Mouse (Mus musculus) midbrain, embryonic 12.5 days (tissue): Measurements from ENCODE around the gene Siah1b. TPM values are rescaled to one million over a fixed set of nuclear protein-coding genes. Genes with fewer than 3 reads are reported as not detected.

Experiments used
- ATAC-seq: fragments of 200-750 bp; cut with Nextera tagmentation; 2 replicates; pipeline ENCODE4 v1.8.0; 2017; ENCODE audit warnings: low read depth, moderate TSS enrichment, moderate library complexity; ENCODE audit not compliant: low FRiP score
- H3K27ac ChIP-seq: fragments of 300-500 bp; sonication (generic); replicated peaks from 2 replicates; pipeline ENCODE4 v1.5.1; 2016; ENCODE audit warnings: mild to moderate bottlenecking
- H3K27me3 ChIP-seq: fragments of 300-500 bp; sonication (generic); 2 replicates; pipeline ENCODE4 v1.6.1; 2016; ENCODE audit warnings: mild to moderate bottlenecking
- H3K36me3 ChIP-seq: fragments of 300-500 bp; sonication (generic); 2 replicates; pipeline ENCODE4 v1.6.1; 2016
- H3K4me1 ChIP-seq: fragments of 300-500 bp; sonication (generic); 2 replicates; pipeline ENCODE4 v1.6.1; 2016
- H3K4me2 ChIP-seq: fragments of 300-500 bp; sonication (generic); replicated peaks from 2 replicates; pipeline ENCODE4 v1.6.1; 2016; ENCODE audit warnings: mild to moderate bottlenecking, moderate library complexity
- H3K4me3 ChIP-seq: fragments of 300-500 bp; sonication (generic); 2 replicates; pipeline ENCODE4 v1.5.1; 2016; ENCODE audit warnings: mild to moderate bottlenecking
- H3K9ac ChIP-seq: fragments of 300-500 bp; sonication (generic); replicated peaks from 2 replicates; pipeline ENCODE4 v1.6.1; 2016; ENCODE audit warnings: mild to moderate bottlenecking, moderate library complexity
- H3K9me3 ChIP-seq: fragments of 300-500 bp; sonication (generic); 2 replicates; pipeline ENCODE4 v1.6.1; 2016; ENCODE audit warnings: mild to moderate bottlenecking
- WGBS: fragments of 180-500 bp; shearing (Covaris S2); methylation state at CpG from one replicate; pipeline ENCODE4 v1.1.7; 2016; 5-methylcytosine and 5-hydroxymethylcytosine counted together
- polyA plus RNA-seq: library from polyadenylated mRNA; unstranded; fragments of >200 nt; fragmentation: Nextera tagmentation; extraction: Ambion mirVana; gene quantifications from 2 replicates; pipeline ENCODE4 v1.2.1, GENCODE M21; 2016

Siah1b gene
- polyA plus RNA-seq, 1 experiment from 2014 or later: 40.1 TPM

DNA sequence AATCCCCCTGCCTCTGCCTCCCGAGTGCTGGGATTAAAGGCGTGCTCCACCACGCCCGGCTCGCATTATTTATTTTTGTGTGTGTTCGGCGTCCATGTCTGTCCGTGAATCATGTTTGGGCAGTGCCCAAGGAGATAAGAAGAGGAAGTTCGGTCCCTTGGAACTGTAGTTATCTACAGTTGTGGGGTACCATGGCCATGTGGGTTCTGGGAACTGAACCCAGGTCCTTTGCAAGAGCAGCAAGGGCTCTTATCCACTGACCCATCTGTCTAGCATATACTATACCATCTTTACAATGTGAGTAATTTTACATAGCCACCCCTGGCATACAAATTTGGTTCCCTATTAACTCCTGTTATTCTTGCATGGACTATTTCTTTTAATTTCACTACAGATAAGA lies 5.7 kb upstream of the Siah1b start:
- Histone ChIP-seq H3K4me1 (no peaks in the 10 kb centered on the region), H3K36me3 (no peaks in the 10 kb centered on the region), H3K4me3 (no peak overlapping the region), H3K4me2 (no peak overlapping the region), H3K9ac (no peak overlapping the region), H3K27me3 (no peaks in the 10 kb centered on the region; the same call in 1 of the 2 replicates), H3K27ac (no peak overlapping the region), H3K9me3 (no peaks in the 10 kb centered on the region)
- whole genome bisulfite sequencing: 95% methylated on average over 9 of the region's 9 CpGs
- no peak for ATAC-seq

DNA sequence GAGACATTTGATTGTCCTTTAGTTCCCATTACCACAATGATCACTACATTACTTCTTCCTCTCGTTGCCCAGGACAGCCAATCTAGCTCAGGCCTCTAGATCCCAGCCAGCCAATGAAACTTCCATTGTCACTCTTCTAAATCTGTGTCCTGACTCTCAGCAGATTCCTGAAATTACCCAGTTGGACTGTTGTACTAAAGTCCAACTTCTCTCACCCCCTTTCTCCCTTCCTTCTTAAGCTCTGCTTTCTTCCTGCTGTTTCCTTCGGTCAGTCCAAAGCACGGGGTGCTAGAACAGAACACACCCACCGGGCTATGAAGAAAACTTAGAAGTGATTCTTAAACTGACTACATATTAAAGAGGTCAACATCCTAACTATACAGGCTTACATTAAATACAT lies 7.3 kb downstream of the Siah1b start:
- no peak for ATAC-seq
- Histone ChIP-seq H3K4me1 (no peaks in the 10 kb centered on the region), H3K9me3 (no peaks in the 10 kb centered on the region), H3K4me2 (no peak overlapping the region), H3K27me3 (peaks cover 5% of the 10 kb centered on the region; the same call in 1 of the 2 replicates), H3K9ac (no peak overlapping the region), H3K36me3 (peaks cover 9% of the 10 kb centered on the region; the same call in 1 of the 2 replicates), H3K4me3 (no peak overlapping the region), H3K27ac (no peak overlapping the region)
- WGBS: 83% methylated on average over 4 of the region's 4 CpGs

DNA sequence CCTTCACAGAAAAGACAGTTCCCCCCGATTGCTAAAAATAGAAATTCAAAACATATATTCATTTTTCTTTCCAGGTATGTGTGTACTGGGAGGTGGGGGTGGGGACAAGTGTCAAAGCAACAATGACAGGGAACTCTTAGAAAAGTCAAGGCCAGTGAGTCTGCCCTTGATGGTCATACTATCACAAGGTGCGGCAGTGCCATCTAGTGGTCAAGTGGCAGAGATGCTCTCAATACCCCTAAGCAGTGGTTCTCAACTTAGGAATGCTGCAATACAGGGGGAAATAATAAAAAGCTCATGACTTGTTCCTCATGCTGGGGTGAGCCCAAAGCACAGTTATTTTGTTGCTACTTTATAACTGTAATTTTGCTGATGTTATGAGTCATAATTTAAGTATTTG lies 10.1 kb downstream of the Siah1b start:
- peak; percentile 80; the same call in 1 of the 2 replicates for ATAC-seq
- Histone ChIP-seq H3K4me1 (no peaks in the 10 kb centered on the region), H3K9me3 (no peaks in the 10 kb centered on the region), H3K4me3 (no peak overlapping the region), H3K27me3 (peaks cover 16% of the 10 kb centered on the region), H3K4me2 (no peak overlapping the region), H3K27ac (no peak overlapping the region), H3K36me3 (0 out of 2 replicates have a peak, but pooled peaks cover 2% of the 10 kb centered on the region), H3K9ac (no peak overlapping the region)
- WGBS: 23% methylated on average over 2 of the region's 2 CpGs

DNA sequence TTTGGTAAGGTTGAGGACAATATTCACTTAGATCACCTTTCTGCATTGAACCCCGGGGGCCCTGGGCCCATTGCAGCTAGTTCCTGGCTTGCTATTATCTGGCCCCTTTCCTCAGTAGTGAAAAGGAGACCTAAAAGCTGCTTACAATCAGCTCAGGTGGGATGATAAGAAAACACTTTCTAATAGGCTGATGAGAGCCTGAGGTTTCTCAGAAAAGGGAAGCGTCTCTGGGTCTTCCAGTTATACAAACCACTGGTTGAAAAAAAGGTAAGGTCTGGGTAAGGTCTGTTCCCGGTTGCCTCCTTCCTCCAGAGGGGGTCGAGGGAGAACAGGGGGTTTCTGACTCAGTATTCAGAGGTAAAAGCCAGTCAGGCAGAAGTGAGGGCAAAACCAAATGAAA lies 17.2 kb downstream of the Siah1b start:
- no peak for ATAC-seq
- Histone ChIP-seq H3K9me3 (no peaks in the 10 kb centered on the region), H3K27ac (no peak overlapping the region), H3K4me1 (no peaks in the 10 kb centered on the region), H3K4me3 (no peak overlapping the region), H3K4me2 (no peak overlapping the region), H3K36me3 (no peaks in the 10 kb centered on the region), H3K9ac (no peak overlapping the region), H3K27me3 (peaks cover 37% of the 10 kb centered on the region)
- 75% methylated on average over 4 of the region's 4 CpGs for WGBS

DNA sequence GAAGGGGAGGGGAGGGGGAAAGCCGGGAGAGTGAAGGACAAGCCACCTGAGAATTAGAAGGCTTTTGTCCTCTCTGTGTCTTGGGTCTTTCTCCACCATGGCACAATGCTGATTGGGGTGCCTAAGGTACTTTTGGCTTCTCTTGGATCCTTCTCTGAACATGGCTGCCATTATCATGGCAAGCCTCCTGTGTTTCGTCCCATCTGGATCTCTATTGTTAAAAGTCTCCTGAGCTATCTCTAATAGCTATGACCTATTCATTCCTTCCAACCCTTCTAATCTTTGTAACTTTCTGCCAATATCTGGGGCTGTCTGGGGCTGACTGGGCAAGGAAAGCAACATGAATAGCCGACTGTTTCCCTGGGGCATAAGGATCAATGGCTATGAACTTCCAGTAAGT lies 17.8 kb downstream of the Siah1b start:
- Histone ChIP-seq H3K9ac (no peak overlapping the region), H3K4me1 (no peaks in the 10 kb centered on the region), H3K27me3 (peaks cover 36% of the 10 kb centered on the region), H3K4me2 (no peak overlapping the region), H3K9me3 (no peaks in the 10 kb centered on the region), H3K4me3 (no peak overlapping the region), H3K36me3 (no peaks in the 10 kb centered on the region), H3K27ac (no peak overlapping the region)
- WGBS: 94% methylated on average over 3 of the region's 3 CpGs
- ATAC-seq: no peak

DNA sequence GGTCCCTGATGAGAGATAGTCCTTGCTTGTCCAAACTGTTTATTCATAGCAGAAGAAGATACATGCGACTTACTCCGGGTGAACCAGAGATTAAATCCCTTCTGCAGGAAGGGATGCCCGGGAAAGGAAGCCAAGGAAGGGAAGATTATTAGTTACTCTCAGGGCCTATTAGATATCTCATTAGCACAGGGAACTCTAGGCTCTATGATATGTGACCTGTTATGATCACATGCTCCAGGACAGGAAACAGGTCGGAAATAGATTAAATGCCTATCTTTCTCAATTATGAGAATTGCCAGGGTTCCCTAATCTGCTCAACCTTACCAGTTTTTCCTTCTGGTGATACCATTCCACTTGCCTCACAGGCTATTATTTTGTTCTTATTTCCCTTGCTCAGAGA lies 20.6 kb downstream of the Siah1b start:
- no peak overlapping the region for H3K4me2 ChIP-seq
- WGBS: 94% methylated on average over 4 of the region's 4 CpGs
- no peaks in the 10 kb centered on the region for H3K9me3 ChIP-seq
- no peak overlapping the region for H3K27ac ChIP-seq
- H3K4me1 ChIP-seq: no peaks in the 10 kb centered on the region
- H3K9ac ChIP-seq: no peak overlapping the region
- H3K27me3 ChIP-seq: peaks cover 21% of the 10 kb centered on the region; the same call in 1 of the 2 replicates
- H3K4me3 ChIP-seq: no peak overlapping the region
- no peak for ATAC-seq
- H3K36me3 ChIP-seq: no peaks in the 10 kb centered on the region

DNA sequence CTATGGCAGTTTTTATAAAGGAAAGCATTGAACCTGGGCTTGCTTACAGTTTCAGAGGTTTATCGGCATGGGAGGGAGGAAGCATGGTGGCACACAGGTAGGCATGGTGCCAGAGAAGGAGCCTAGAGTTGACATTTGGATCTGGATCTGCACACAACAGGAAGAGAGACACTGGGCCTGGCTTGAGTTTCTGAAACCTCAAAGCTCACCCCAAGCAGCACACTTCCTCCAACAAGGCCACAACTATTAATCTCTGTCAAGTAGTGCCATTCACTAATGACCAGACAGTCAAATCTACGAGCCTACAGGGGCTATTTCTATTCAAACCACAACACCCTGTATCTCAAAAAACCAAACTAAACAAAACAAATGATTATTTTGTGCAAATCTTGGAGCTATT lies 29.6 kb downstream of the Siah1b start:
- no peak overlapping the region for H3K4me2 ChIP-seq
- ATAC-seq: no peak
- no peak overlapping the region for H3K4me3 ChIP-seq
- no peaks in the 10 kb centered on the region for H3K36me3 ChIP-seq
- no peak overlapping the region for H3K27ac ChIP-seq
- no peaks in the 10 kb centered on the region for H3K4me1 ChIP-seq
- WGBS: 84% methylated on average over 2 of the region's 2 CpGs
- no peaks in the 10 kb centered on the region; the same call in 1 of the 2 replicates for H3K27me3 ChIP-seq
- H3K9ac ChIP-seq: no peak overlapping the region
- H3K9me3 ChIP-seq: no peaks in the 10 kb centered on the region

DNA sequence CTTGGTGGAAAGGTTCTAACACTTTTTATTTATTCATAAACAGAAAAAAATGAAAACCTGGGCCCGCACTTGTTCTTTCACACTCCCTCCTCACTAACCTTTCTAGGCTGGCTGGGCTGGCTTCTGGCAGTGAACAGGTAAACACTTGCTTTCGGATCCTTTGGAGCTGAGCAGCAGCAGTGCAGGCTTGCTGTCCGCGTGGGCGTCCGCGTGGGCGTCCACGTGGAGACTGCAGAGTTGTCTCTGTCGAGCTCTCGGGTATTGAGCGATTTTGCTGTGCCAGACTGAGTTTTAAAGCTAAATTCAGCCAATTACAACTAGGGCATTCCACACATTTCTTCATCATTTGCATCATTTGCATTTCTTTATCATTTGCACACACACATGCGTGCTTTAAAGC lies 34.2 kb downstream of the Siah1b start:
- H3K4me1 ChIP-seq: no peaks in the 10 kb centered on the region

DNA sequence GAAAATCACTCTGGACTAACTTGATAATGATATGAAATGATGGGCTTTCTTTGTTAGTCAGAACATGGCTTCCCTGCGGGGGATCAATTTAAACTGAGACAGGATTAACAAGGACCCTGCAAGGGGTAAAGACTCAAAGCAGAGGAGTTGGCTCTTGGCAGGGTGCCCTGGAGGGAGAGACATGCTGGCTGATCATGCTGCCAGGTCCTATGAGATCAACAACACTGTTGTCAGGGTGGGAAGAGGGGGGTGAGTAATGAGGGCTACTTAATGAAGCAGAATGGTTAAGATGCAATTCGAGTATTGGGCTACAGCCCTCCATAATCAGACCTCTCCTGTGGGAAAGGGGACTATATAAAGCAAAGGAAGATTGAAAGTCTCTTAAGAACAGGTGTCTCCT lies 37.4 kb downstream of the Siah1b start:
- Histone ChIP-seq H3K27ac (no peak overlapping the region), H3K4me2 (no peak overlapping the region), H3K36me3 (no peaks in the 10 kb centered on the region), H3K27me3 (peaks cover 5% of the 10 kb centered on the region; the same call in 1 of the 2 replicates), H3K4me3 (no peak overlapping the region), H3K9ac (no peak overlapping the region), H3K9me3 (no peaks in the 10 kb centered on the region), H3K4me1 (no peaks in the 10 kb centered on the region)
- 50% methylated on average over 2 of the region's 2 CpGs for WGBS
- peak; percentile 66 for ATAC-seq

More for the DNA sequence above, 34.2 kb downstream of the Siah1b start:
- Histone ChIP-seq H3K4me3 (no peak overlapping the region), H3K27ac (no peak overlapping the region), H3K9me3 (no peaks in the 10 kb centered on the region), H3K4me2 (no peak overlapping the region), H3K9ac (no peak overlapping the region), H3K27me3 (peaks cover 5% of the 10 kb centered on the region; the same call in 1 of the 2 replicates), H3K36me3 (no peaks in the 10 kb centered on the region)
- 75% methylated on average over 13 of the region's 13 CpGs for WGBS
- ATAC-seq: no peak

DNA sequence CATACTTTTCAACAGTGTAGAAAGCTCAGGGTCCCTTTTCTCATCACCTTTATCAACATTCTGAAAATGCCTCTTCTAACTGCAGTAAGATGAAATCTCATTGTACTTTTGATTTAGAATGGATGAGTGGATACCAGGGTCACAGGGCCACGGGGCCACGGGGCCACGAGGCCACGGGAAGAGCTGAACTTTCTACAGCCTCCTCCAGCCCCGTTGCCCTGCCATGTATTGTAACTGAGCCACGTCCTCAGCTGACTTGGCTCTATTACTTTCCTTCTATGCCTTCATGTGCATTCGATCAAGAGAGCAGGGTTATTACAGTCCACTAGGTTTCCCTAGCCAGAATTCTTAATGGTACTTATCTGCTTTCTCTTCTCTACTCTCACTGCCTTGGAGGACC lies 40.4 kb downstream of the Siah1b start:
- H3K9me3 ChIP-seq: no peaks in the 10 kb centered on the region
- H3K4me1 ChIP-seq: no peaks in the 10 kb centered on the region
- H3K27me3 ChIP-seq: peaks cover 9% of the 10 kb centered on the region; the same call in 1 of the 2 replicates
- no peak for ATAC-seq
- no peak overlapping the region for H3K4me3 ChIP-seq
- WGBS: 89% methylated on average over 7 of the region's 7 CpGs
- H3K9ac ChIP-seq: no peak overlapping the region
- H3K4me2 ChIP-seq: no peak overlapping the region
- H3K36me3 ChIP-seq: no peaks in the 10 kb centered on the region
- no peak overlapping the region for H3K27ac ChIP-seq

DNA sequence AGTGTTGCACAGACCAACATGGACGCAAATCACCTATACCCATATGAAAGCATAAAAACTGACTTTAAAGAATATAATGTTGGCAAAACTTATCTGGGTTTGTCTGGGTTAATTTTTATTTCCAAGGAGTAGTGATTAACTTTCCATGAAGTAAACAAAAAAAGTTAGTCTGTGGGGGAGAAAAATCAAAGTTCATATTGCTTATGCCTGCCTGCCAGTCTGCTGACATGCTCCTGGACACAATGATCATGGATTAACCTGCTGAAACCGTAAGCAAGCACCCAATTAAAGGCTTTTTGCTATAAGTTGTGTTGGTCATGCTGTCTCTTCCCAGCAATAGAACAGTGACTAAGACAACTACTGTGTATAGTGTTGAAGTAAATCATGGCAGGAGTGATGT lies 40.9 kb downstream of the Siah1b start:
- 89% methylated on average over 2 of the region's 2 CpGs for WGBS
- H3K9me3 ChIP-seq: no peaks in the 10 kb centered on the region
- H3K4me3 ChIP-seq: no peak overlapping the region
- H3K36me3 ChIP-seq: no peaks in the 10 kb centered on the region
- no peak overlapping the region for H3K4me2 ChIP-seq
- no peak overlapping the region for H3K9ac ChIP-seq
- no peak for ATAC-seq
- no peak overlapping the region for H3K27ac ChIP-seq
- no peaks in the 10 kb centered on the region for H3K4me1 ChIP-seq
- peaks cover 9% of the 10 kb centered on the region; the same call in 1 of the 2 replicates for H3K27me3 ChIP-seq

DNA sequence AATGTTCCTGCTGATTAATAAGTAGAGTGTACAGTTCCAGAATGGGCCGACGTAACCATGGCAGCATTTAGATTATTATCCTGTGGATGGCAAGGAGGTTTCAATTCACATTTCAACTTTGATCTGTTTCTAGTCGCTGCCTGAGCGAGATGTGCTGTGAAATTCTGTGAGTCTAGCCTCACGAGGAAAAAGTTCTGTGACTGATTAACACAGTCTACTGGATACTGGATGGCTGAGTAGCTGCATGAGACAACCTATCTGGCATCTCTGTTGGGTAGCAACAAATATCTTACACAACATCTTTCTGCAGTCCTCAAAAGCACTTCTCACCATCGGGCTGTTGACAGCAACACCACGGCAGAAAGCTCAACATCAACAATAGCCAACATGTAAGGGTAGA lies 43.8 kb downstream of the Siah1b start:
- Histone ChIP-seq H3K27me3 (peaks cover 10% of the 10 kb centered on the region), H3K9me3 (no peaks in the 10 kb centered on the region), H3K4me1 (no peaks in the 10 kb centered on the region), H3K9ac (no peak overlapping the region), H3K4me3 (no peak overlapping the region), H3K4me2 (no peak overlapping the region), H3K27ac (no peak overlapping the region), H3K36me3 (no peaks in the 10 kb centered on the region)
- ATAC-seq: no peak
- WGBS: 87% methylated on average over 7 of the region's 7 CpGs

DNA sequence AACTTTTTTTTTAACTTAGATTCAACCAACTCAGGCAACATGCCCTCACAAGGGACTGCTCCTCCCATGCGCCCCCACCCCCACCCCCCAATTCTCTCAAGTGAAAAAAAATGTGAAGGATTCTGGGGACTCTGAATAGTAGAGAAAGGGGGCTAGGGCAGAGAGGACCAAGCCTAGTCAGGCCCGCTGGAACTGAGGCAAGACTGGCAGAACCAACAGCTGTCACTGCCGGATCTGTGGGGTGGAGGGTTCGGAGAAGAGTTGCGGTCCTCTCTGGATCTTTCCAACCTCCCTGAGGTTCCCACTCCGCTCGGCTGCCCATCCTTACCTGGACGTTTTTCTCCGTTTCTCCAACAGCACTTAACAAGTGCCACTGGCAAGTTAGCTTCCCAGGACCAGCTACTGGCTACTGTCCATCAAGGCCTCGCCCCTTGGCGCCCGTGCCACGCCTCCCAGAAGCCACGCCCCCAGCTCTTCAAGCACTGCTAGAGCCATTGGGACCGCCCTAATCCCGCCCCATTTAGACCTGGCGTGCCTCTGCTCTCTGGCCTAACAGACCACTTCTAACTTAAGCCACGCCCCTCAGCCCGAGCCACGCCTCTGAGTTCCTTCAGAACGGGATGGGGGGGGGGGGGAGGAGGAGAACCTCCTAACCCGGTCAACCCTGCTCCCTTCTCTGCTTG lies 48.5 kb downstream of the Siah1b start, which contains the start of gene Car5b:
Car5b (minus strand) TSS at position 391 of the 683 bp plus-strand sequence.
- no peak within 1 kb of the TSS for H3K27ac ChIP-seq
- WGBS: 30% methylated on average over 22 of the region's 22 CpGs
- peak within 1 kb of the TSS; percentile 28 for H3K4me3 ChIP-seq
- no peaks in the 10 kb centered on the region for H3K4me1 ChIP-seq
- no peaks in the 10 kb centered on the region for H3K9me3 ChIP-seq
- H3K9ac ChIP-seq: no peak within 1 kb of the TSS
- peak; percentile 99 for ATAC-seq
- H3K4me2 ChIP-seq: peak within 1 kb of the TSS; percentile 49
- peaks cover 17% of the 10 kb centered on the region for H3K27me3 ChIP-seq
- no peaks in the 10 kb centered on the region for H3K36me3 ChIP-seq
